Mouse (Mus musculus) left cerebral cortex, adult 2 months (tissue): ENCODE measurements at regions not wholly inside any gene's neighbourhood (a gene's known extent, or its start where the extent isn't known, plus 50 kb on each side); places are given as distances from the start of the nearest gene placed in this dataset.
A peak's percentile ranks its signal among the peaks of the same experiment; 100 is the strongest.

Experiments used
- DNase-seq, 2 experiments: peaks; one replicate each; pipeline ENCODE4 v3.0.0; 2021 to 2022; ENCODE audit warnings: low spot score in 2 of 2, mixed read lengths in 1 of 2; ENCODE audit errors: extremely low spot score in 1 of 2
- H3K27ac ChIP-seq: fragments of 200-600 bp; 2 replicates; pipeline ENCODE4 v1.8.1; 2022
- H3K4me3 ChIP-seq: fragments of 200-600 bp; 2 replicates; pipeline ENCODE4 v1.8.1; 2022
- CTCF ChIP-seq: fragments of 200-600 bp; IDR thresholded peaks from 2 replicates; pipeline ENCODE4 v1.8.1; 2022; ENCODE audit warnings: antibody characterized with exemption, mild to moderate bottlenecking, moderate library complexity
- intact Hi-C: fragments of 180-260 bp; cut with DNase I; formaldehyde crosslinking; loops from one replicate; pipeline ENCODE4 v1.15.1; 2025

DNA sequence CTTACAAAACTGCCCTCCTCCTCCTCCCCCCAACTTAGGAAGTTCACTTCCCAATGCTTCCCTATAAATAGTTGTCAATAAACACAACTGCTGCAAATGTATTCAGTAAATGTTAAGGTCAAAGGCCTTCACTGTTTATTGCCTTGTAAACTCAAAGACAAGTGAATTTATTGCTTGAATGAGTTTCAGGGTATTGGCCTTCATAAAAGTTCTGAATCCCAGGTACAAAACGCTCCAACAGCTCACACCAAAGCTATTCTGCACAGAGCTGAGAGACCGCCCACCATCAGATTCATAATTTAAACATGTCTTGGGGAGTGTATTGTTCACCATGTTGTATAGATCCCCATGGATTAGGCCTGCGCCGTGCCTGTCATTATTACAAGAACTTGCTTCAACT is 53.9 kb upstream of the Cdkn3 start:
- intact Hi-C loops = loop anchor here (5.0 kb wide), 1 partner anchor 134 kb away; no protein-coding TSS in a partner anchor
- DNase-seq = no peak
- H3K4me3 ChIP-seq = no peak overlapping the region
- H3K27ac ChIP-seq = no peak overlapping the region
- no peak for TF ChIP-seq CTCF

DNA sequence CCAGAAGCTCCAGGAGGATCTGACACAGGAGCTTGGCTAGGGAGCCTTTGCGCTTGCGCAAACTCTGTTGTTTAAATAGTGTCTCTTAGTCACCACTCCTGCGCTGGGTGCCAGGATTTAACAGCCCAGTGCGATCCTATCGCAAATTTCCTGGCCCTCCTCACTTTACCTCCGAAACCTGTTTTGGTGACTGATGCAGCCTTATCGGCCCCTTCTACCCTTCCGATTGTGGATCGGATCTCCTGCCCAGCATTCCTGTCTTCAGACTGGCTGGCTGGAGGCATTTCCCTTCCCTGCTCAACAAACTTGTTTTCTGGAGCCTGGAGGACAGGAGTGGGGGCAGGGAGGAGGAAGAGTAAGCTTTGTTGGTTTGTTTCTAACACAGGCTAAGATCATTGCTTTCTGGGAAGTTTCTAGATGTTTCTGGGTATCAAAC is 56.0 kb upstream of the Cdkn3 start:
- DNase-seq = no peak
- Histone ChIP-seq H3K4me3 (no peak overlapping the region), H3K27ac (no peak overlapping the region)
- intact Hi-C loops = loop anchor here (5.0 kb wide), 1 partner anchor 712 kb away; no protein-coding TSS in a partner anchor
- no peak for TF ChIP-seq CTCF

DNA sequence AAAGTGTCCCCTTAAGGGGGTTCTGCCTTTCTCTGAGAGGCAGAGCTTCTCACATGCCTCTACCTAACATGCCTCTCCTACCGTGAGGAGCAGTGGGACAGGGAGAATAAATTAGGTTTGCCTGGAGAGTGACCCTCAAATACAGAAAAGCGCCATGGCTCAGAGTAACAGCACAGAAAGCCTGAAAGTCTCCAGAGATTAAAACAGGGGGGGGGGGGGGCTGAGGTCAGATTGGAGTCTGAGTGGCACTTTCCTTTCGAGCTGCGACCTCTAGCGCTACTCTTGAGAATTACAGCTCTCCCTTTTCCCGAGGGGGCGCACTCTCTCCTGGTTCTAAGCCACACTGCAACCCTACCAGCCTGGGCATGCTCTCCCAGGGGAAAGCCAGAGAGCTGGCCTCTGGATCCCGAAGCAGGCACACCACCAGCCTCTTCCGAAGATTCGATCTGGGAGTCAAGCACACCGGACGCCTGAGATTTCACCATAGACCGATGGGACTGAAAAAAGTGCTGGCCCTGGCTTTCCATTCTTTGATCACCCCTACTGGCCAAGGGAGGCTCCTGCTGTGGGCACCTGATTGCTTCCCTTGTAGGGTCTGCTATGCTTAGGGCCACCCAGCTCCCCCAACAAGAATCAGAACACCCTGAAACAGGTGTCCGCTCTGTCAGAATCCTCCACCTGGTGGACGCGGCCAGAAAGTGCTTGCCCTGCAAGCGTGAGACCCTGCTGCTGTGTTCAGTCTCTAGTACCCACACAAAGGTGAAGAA is 57.5 kb upstream of the Cdkn3 start:
- DNase-seq = peak; percentile 22 to 41
- H3K27ac ChIP-seq = no peak overlapping the region
- intact Hi-C loops = loop anchor here (5.0 kb wide), 1 partner anchor 711 kb away; no protein-coding TSS in a partner anchor
- no peak overlapping the region for H3K4me3 ChIP-seq
- peak; percentile 57 for TF ChIP-seq CTCF

DNA sequence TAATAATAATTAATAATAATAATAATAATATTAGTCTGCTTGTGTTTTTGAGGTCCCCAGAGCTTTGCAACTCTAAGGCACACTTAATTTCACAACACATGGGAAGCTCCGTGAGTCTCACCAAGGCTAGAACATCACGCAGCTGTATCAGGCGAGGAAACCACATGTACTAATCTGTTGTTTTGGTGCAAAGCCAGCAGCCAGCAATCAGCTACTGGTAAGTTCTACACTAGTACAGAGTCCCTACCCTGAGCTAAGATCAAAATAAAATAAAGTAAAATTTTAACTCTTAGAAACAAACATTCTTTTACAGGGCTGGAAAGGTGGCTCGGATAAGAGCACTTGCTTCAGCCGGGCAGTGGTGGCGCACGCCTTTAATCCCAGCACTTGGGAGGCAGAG is 67.8 kb upstream of the Cdkn3 start:
- no peak for TF ChIP-seq CTCF
- no peak for DNase-seq
- H3K27ac ChIP-seq = no peak overlapping the region
- intact Hi-C loops = no loop called here
- H3K4me3 ChIP-seq = no peak overlapping the region

DNA sequence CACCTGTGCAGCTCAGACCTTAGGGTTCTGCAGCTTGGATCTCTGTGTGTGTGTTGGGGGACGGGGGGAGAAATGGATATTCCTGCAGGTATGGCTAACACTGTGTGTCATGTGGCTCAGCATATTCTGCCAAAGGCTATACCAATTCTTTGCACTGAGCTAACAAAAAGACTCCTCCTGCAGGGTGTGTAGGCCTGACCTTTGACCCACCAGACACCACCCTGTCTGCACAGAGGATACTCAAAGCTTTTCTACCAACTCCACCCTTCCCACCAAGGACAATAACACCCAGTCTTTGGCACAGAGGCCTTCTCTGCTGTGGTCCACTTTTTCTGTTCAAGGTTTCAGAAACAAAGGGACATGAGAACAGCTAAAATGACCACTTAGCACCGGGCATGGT is 68.3 kb upstream of the Cdkn3 start:
- intact Hi-C loops = no loop called here
- TF ChIP-seq CTCF = no peak
- Histone ChIP-seq H3K4me3 (no peak overlapping the region), H3K27ac (no peak overlapping the region)
- DNase-seq = no peak

DNA sequence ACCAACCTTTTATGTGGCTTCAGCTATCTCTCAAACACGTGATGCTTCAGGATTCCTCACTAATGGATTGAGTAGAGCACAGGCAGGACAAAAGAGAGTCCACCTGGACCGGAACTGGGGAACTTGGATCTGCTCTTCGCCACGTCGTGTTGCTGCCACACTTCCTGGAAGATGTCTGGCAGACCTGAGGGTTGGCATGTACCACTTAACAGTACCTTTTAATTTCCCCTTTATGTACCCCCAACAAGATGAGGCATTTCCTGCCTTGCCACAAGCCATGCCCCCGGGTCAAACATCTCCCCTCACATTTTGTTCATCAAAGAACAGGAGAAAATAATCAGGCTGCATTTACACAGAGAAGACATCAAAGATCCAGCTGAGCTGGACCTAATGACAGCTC is 77.6 kb upstream of the Cdkn3 start:
- no peak for TF ChIP-seq CTCF
- intact Hi-C loops = no loop called here

DNA sequence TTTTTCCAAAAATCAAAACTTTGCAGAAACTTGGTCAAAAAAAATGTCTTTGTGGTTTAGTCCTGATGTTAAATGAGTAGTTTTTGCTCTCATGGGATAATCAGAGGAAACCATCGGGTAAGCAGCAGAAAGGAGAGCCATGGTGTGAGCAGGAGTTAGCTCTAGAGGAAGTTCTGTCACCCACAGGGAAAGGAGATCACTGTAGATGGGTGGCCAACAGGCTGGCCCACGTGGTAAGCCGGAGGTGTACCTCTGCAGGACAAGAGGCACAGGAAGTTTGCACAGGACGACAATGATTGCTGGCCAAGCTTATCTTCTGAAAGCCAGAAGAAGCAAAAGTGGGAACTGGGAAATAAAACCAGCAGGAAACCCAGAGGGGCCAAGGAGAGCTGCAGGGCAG is 81.4 kb upstream of the Cdkn3 start:
- intact Hi-C loops = no loop called here
- Histone ChIP-seq H3K27ac (no peak overlapping the region), H3K4me3 (no peak overlapping the region)
- no peak for TF ChIP-seq CTCF
- no peak for DNase-seq

More for the DNA sequence above, 77.6 kb upstream of the Cdkn3 start:
- H3K27ac ChIP-seq = no peak overlapping the region
- no peak for DNase-seq
- no peak overlapping the region for H3K4me3 ChIP-seq

DNA sequence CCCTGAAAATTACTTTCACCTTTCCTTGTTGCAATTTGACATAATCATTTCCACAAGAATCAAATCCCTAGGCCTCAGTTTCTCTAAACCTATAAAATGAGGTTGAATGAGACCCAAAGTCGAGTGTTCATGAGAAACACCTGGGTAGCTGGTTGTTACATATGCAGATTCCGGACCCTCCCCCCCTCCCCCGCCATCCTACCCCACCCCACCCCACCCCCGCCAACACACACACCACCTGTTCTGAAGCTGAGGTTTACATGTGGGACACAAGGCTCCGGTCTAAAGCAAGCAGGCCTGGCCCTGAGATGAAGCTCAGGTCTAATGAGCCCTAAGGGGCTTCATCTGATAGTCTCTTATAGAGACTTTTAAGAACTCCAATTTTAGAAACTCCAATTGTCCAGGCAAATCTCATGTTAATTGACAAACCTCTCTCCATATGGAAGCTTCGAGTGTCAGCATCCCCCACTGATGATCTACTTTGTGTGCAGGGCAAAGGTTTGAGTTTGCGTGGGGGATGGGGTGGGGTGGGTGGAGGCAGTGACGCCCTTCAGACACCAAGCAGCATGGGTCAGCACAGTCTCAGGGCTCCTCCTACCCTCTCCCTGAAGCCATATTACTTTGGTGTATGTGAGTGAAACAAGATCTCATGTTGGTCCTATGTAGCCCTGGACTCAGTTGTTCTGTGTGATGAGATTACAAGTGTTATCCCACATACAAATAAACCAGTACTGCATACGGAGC is 88.7 kb upstream of the Cdkn3 start:
- H3K4me3 ChIP-seq = no peak overlapping the region
- TF ChIP-seq CTCF = no peak
- DNase-seq = no peak
- intact Hi-C loops = no loop called here
- no peak overlapping the region for H3K27ac ChIP-seq

DNA sequence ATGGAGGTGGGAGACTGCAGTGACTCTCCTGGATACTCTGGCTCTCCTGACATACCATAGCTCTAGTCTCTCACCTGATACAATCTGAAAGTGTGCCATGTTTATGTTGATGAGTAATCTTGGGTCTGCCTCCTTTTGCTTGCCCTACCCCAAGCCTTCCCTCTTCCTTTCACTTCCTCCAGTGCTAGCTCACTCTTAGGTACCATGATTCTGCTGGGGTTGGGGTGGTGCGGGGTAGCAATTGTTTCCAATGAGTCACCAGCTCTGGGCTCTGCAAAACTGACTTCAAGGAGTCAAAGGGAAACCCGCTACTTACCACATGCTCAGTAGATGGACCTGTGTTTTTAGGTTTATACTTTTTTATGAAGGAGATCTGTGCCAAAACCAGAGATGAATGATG is 89.3 kb upstream of the Cdkn3 start:
- TF ChIP-seq CTCF = no peak
- H3K4me3 ChIP-seq = no peak overlapping the region
- no peak overlapping the region for H3K27ac ChIP-seq
- intact Hi-C loops = no loop called here
- DNase-seq = no peak

DNA sequence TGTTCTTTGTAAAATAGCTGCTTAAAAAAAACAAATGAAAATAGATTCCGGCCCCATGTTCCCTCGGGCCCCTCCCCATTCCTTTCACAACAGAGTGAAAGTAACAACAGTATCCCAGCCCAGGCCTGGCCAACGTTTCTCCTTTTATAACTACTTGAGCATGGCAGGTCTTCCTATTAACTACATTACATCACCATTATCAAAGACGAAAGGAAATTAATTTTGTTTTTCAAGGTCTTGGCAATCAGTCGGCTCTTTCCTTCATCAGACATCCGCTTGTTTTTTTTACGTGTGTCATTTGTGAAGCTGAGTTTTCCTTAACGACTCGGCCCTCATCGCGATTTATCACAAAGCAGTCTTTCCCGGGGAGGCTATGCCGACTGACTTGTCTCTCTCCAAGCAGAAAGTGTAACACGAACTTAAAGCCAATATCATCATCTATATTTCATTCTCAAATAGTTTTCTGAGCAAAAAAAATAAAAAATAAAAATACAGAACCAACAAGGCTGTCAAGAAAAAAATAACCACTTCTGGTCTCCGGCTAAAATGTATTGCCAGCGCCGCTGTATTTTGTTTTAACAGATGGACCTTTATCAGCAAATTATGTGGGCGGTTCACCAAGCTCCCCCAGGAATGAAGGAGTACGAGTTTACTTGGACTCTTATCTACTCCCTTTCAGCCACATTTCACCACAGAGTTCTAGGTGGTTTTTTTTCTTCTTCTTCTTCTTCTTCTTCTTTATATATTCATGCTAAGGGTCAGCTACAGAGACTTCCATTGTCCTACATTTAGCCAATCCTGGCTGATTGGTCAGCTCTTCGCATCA is 89.9 kb upstream of the Cdkn3 start:
- H3K27ac ChIP-seq = no peak overlapping the region
- H3K4me3 ChIP-seq = no peak overlapping the region
- intact Hi-C loops = no loop called here
- no peak for DNase-seq
- TF ChIP-seq CTCF = no peak

DNA sequence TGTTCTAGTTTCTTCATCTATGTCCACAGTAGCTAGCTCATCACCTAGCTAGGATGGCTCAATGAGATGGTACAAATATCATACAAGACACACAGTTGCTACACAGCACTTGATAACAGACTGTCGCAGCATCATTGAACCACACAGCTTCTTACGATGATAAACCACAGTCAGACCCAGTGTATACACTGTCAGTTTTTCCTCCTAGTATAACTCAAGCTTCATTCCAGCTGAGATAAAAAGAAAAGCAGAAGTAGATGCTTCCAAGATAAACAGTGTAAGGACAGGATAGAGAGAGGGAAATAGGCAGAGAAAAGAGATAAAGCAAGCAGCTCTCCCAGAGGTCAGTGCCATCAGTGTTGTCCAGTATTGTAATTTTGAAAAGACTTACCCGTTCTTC is 92.1 kb upstream of the Cdkn3 start:
- intact Hi-C loops = no loop called here

DNA sequence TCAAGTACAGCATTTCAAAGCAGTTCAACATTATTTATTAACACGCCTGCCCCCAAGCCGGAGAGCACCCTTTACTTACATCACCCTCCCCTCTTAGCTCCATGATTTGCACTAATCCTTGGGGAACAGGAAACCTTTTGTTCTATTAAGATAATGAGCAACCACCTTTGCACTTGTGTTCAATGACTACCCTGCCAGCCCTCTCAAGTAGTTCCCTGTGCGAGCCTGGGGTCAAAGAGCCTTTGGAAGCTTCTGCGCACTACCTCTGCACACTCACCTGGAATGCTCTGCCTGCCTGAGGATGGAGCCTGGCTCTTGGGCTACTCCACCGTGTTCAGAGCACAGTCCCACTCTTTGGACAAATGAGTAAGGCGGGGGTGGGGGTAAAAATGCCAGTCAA is 96.0 kb upstream of the Cdkn3 start:
- TF ChIP-seq CTCF = no peak
- intact Hi-C loops = no loop called here
- Histone ChIP-seq H3K4me3 (no peak overlapping the region), H3K27ac (no peak overlapping the region)
- no peak for DNase-seq

More for the DNA sequence above, 92.1 kb upstream of the Cdkn3 start:
- Histone ChIP-seq H3K27ac (no peak overlapping the region), H3K4me3 (no peak overlapping the region)
- TF ChIP-seq CTCF = no peak
- no peak for DNase-seq
